Mouse (Mus musculus) ES-E14 (cell line): ENCODE results near the gene Ceacam18. TPM values are rescaled to one million over a fixed set of nuclear protein-coding genes. Genes with fewer than 3 reads are reported as not detected.

ENCODE experiments used
- DNase-seq: peaks from one replicate; pipeline ENCODE4 v3.0.0-alpha.2; 2013; ENCODE audit warnings: low read depth, low spot score
- H3K27ac ChIP-seq: 2 replicates; pipeline ENCODE4 v1.5.1; 2012; ENCODE audit warnings: low read depth, mild to moderate bottlenecking, low read length, moderate library complexity, mixed read lengths; ENCODE audit not compliant: poor library complexity, insufficient read depth, severe bottlenecking
- H3K36me3 ChIP-seq: 2 replicates; pipeline ENCODE4 v1.6.1; 2012; ENCODE audit warnings: mild to moderate bottlenecking, low read length, moderate library complexity, mixed read lengths; ENCODE audit not compliant: control insufficient read depth, poor library complexity, insufficient read depth, severe bottlenecking
- H3K4me1 ChIP-seq, 2 experiments: fragments of 150-350 bp in 1 of 2; sonication (generic) in 1 of 2; 2 replicates each; pipeline ENCODE4 v1.6.1; 2012; ENCODE audit warnings: low read length in 2 of 2, mild to moderate bottlenecking in 1 of 2, mixed read lengths in 1 of 2; ENCODE audit not compliant: control insufficient read depth in 2 of 2, insufficient read depth in 2 of 2, poor library complexity in 1 of 2
- H3K4me3 ChIP-seq, 2 experiments: fragments of 150-350 bp in 1 of 2; sonication (generic) in 1 of 2; 2 replicates each; pipeline ENCODE4 v1.5.1; 2012; ENCODE audit warnings: low read length in 2 of 2, low read depth in 1 of 2, mild to moderate bottlenecking in 1 of 2, mixed read lengths in 1 of 2; ENCODE audit not compliant: insufficient read depth in 1 of 2, poor library complexity in 1 of 2, severe bottlenecking in 1 of 2
- H3K9ac ChIP-seq: 2 replicates; pipeline ENCODE4 v1.6.1; 2012; ENCODE audit warnings: low read depth, mild to moderate bottlenecking, low read length, mixed read lengths; ENCODE audit not compliant: poor library complexity, insufficient read depth, severe bottlenecking
- H3K9me3 ChIP-seq: fragments of 150-350 bp; sonication (generic); 2 replicates; pipeline ENCODE4 v1.6.1; 2012; ENCODE audit warnings: low read depth, mild to moderate bottlenecking, low read length; ENCODE audit not compliant: control insufficient read depth, insufficient read depth
- CHD2 ChIP-seq: IDR thresholded peaks from 2 replicates; pipeline ENCODE4 v1.6.1; 2014; ENCODE audit warnings: mild to moderate bottlenecking, low read depth, low read length, inconsistent platforms
- HCFC1 ChIP-seq: IDR thresholded peaks from 2 replicates; pipeline ENCODE4 v1.6.1; 2012; ENCODE audit warnings: low read length, inconsistent platforms, borderline replicate concordance; ENCODE audit not compliant: insufficient read depth
- MAFK ChIP-seq: IDR thresholded peaks from 2 replicates; pipeline ENCODE4 v1.6.1; 2014; ENCODE audit warnings: mild to moderate bottlenecking, low read depth, low read length, inconsistent platforms; ENCODE audit not compliant: insufficient read depth
- ZC3H11A ChIP-seq: IDR thresholded peaks from 2 replicates; pipeline ENCODE4 v1.6.1; 2012; ENCODE audit warnings: low read depth, mild to moderate bottlenecking, inconsistent platforms, low read length, borderline replicate concordance
- ZNF384 ChIP-seq: IDR thresholded peaks from 2 replicates; pipeline ENCODE4 v1.6.1; 2012; ENCODE audit warnings: low read depth, low read length, inconsistent platforms
- in situ Hi-C, 2 experiments: fragments of 600-800 bp; cut with MboI; formaldehyde crosslinking; loops; one replicate each; pipeline ENCODE4 v1.15.1; 2025; ENCODE audit warnings: low sequenced_read_pairs in 2 of 2, inconsistent platforms in 1 of 2; ENCODE audit not compliant: unreplicated experiment in 2 of 2
- total RNA-seq: library from RNA; depleted of rRNA; stranded (reverse); fragments of 300-350 nt; gene quantifications from 2 replicates; pipeline ENCODE4 v1.2.3, GENCODE M21; 2012

Gene Ceacam18
- total RNA-seq, 1 experiment = not detected

GRCm38 (mm10) chr7:43607743-43608287 lies 26.7 kb upstream of the Ceacam18 start:
- peak; percentile 70 for DNase-seq
- Histone ChIP-seq H3K36me3 (peaks cover 12% of the 10 kb centered on the region; the same call in 1 of the 2 replicates), H3K4me1 (peaks cover 9 to 16% of the 10 kb centered on the region in 2 experiments), H3K27ac (peak overlapping the region; percentile 78), H3K9me3 (no peaks in the 10 kb centered on the region), H3K4me3 (peak overlapping the region; percentile 71 to 86), H3K9ac (peak overlapping the region; percentile 81)
- TF ChIP-seq HCFC1 (no peak), CHD2 (peak; percentile 31; the same call in 1 of the 2 replicates), ZNF384 (no peak), MAFK (0 out of 2 replicates have a peak, but pooled peaks have one; percentile 39)
- in situ Hi-C loops = no loop called here

DNA sequence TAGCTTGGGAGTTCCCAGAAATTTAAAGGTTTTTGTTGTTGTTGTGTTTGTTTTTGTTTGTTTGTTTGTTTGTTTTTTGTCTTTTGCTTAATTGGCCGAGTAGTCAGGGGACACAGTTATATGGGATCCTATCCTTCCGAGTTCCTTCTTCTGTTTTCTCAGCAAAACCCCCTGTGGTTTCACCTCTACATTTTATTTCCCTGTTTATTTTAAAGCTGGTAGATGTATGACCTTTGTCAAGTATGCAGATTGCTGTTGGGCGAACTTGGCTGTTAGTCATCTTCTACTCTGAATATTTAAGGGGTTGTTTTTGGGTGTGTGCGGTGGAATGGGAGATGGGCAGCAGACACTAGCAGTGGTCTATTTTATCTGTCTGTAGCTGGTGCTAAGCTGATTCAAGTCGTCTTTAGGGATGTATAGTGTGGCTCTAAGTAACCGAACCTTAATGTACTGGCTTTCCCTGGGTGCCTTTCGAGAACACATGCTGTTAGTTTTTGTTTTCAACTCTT lies 26.1 kb upstream of the Ceacam18 start:
- H3K4me3 ChIP-seq = peak overlapping the region; percentile 55 to 60
- in situ Hi-C loops = no loop called here
- no peaks in the 10 kb centered on the region for H3K9me3 ChIP-seq
- TF ChIP-seq HCFC1 = no peak
- TF ChIP-seq MAFK = no peak
- no peak for TF ChIP-seq CHD2
- TF ChIP-seq ZC3H11A = no peak
- TF ChIP-seq ZNF384 = no peak; the same call in 1 of the 2 replicates
- peak overlapping the region; percentile 68 for H3K27ac ChIP-seq
- peaks cover 14% of the 10 kb centered on the region; the same call in 1 of the 2 replicates for H3K36me3 ChIP-seq
- peak overlapping the region; percentile 44; the same call in 1 of the 2 replicates for H3K9ac ChIP-seq
- peak; percentile 21 for DNase-seq
- peaks cover 9 to 16% of the 10 kb centered on the region in 2 experiments; a peak in 3 of 4 replicates for H3K4me1 ChIP-seq

DNA sequence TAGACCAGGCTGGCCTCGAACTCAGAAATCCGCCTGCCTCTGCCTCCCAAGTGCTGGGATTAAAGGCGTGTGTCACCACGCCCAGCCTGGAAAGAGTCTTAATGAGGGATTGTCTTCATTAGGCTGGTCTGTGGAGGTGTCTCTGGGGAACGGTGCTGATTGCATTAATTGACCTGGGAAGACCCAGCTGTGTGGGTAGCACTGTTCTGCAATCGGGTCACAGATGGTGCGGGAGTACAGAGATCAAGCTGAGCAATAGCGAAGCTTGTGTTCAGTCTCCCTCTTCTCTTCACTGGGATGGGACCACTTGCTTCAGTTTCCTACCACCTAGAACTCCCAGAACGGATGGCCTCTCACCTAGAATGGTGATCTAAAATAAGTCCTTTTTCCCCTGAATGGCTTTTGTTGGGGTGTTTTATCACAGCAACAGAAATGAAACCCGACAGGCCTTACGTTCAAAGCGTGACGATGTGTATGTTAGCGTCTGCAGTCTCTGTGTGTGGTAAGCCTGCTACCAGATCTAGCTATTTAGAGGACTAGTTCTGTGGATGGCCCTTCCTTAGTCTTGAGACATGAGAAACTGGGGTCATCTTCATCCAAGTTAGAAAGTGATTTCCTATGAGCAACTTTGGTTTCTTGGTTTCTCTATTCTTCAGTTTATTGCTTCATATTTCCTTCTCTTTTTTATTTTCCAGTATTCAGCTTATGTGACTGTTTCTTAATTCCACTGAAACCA lies 20.5 kb upstream of the Ceacam18 start:
- Histone ChIP-seq H3K4me1 (peaks cover 0 to 3% of the 10 kb centered on the region in 2 experiments; a peak in 2 of 4 replicates), H3K9me3 (no peaks in the 10 kb centered on the region), H3K27ac (no peak overlapping the region), H3K4me3 (no peak overlapping the region), H3K36me3 (peaks cover 44% of the 10 kb centered on the region), H3K9ac (no peak overlapping the region)
- TF ChIP-seq ZNF384 (no peak), ZC3H11A (no peak), MAFK (no peak), CHD2 (no peak), HCFC1 (no peak)
- DNase-seq = no peak
- in situ Hi-C loops = no loop called here

- in situ Hi-C loops = no loop called here
- DNase-seq = no peak
- H3K4me3 ChIP-seq = no peak overlapping the region
Measured at GRCm38 (mm10) chr7:43622927-43623326, 11.6 kb upstream of the Ceacam18 start.

More at GRCm38 (mm10) chr7:43622927-43623326, 11.6 kb upstream of the Ceacam18 start:
- H3K9me3 ChIP-seq = no peaks in the 10 kb centered on the region
- peaks cover 0 to 3% of the 10 kb centered on the region in 2 experiments; a peak in 2 of 4 replicates for H3K4me1 ChIP-seq
- H3K27ac ChIP-seq = no peak overlapping the region
- no peak for TF ChIP-seq HCFC1
- no peak for TF ChIP-seq ZNF384
- no peak for TF ChIP-seq CHD2
- no peak for TF ChIP-seq MAFK
- TF ChIP-seq ZC3H11A = no peak
- H3K36me3 ChIP-seq = peaks cover 5% of the 10 kb centered on the region
- H3K9ac ChIP-seq = no peak overlapping the region
